Mouse (Mus musculus): ENCODE measurements around the gene Slamf9.

GRCm38 (mm10) chr1:172522524-172522923 lies 47.4 kb downstream of the Slamf9 start:
- TF ChIP-seq CTCF (IDR thresholded peaks at IDR 0.05; ENCODE audit: extremely low read depth, insufficient read depth, low read length) = no peak
- no peak for TF ChIP-seq POLR2A (IDR thresholded peaks at IDR 0.05; ENCODE audit: extremely low read depth, insufficient read depth, low read length)
